Mouse (Mus musculus): ENCODE results near the gene Tcp11l2.

Tcp11l2 gene

DNA sequence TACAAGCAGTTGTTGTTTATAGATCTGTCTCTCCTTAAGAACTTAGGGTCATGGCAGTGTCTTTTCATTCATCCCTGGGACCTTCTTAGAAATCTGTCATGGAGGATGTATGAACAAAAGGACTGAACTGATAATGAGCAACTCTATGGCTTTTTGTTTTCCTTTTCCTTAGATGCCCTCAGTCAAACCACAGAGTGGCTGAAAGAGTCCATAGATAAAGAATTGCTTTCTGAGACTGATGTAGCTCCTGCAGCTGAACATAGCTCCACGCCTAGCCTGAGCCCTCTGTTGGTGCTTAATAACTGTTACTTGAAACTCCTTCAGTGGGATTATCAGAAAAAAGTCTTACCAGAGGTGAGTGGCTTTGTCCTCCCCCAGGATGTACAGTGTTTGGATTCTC, 27.9 kb downstream of the Tcp11l2 start:
- no peak for DNase-seq (ENCODE audit: low spot score)

DNA sequence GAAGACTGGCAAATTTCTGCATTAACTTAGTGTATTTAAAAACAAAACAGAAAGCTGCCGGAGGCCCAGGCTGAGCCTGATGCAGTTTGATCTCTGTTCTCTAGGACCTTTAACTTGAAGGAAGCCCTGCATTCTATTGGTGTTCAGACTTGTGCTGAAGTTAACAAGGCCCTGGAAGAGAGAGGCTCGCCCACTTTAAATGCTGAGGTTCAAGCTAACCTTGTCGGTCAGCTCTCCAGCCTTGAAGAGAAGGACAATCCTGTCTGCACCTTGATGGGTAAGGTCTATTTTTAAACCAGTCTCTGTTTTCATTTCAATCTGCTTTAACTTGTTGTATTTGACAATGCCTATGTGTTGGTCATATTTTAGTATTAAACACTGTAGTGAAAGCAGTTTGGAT, 31.9 kb downstream of the Tcp11l2 start:
- DNase-seq (ENCODE audit: low spot score): no peak

GRCm38 (mm10) chr10:84610324-84610723, 33.9 kb downstream of the Tcp11l2 start:
- DNase-seq (ENCODE audit: low spot score): no peak

GRCm38 (mm10) chr10:84610783-84611182, 34.4 kb downstream of the Tcp11l2 start:
- DNase-seq (ENCODE audit: low spot score): no peak

DNA sequence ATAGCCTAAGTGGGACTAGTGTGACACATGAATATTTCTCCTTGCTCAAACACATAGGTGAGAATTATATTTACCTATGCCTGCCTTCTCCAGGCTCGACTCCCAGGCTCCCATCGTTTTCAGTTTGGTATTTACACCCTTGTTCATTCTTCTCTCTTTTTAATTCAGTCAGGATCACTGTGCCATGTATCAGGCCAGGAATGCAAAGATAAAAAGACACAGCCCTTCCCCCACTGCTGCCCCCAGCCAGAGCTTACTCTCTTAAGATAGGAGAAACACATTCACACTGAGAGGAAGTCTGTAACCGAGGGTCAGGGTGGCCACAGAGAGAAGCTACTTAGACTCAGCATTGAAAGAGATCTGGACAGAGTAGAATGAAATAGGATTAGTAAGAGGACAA, 35.2 kb downstream of the Tcp11l2 start:
- DNase-seq (ENCODE audit: low spot score): no peak

DNA sequence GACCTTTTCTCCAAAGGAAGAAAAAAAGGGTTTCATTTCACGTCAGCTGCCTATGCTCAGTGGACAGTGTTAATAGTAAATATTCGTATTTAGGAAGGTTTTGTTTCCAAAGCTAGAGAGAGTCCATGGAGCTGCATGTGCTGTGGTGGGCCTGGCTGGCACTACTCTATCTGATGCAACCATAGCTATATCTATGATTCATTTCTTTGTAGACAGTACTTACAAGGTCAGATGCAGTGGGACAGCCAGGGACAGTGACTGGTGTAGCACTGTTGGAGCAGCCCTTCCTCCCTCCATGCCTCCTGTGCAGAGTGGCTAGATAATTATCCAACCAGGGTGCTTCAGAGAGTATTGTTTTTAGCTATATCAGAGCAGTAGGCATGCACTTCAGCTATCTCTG, 35.9 kb downstream of the Tcp11l2 start:
- DNase-seq (ENCODE audit: low spot score): no peak

DNA sequence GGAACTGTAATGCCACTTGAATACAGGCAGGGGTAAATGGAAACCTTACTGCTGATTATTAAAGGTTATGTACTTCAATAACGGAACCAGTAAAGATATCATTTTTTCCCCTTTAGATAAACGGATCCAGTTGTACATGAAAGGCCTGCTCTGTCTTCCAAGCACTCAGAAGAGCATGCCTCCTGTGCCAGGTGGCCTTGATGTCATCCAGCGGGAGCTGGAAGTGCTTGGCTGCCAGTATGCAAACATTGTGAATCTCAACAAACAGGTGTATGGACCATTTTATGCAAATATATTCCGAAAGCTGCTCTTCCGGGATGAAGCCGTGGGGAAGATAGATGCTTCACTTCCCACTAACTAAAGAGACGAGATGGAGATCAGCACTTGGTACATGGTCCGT, 36.9 kb downstream of the Tcp11l2 start:
- DNase-seq (ENCODE audit: low spot score): no peak

DNA sequence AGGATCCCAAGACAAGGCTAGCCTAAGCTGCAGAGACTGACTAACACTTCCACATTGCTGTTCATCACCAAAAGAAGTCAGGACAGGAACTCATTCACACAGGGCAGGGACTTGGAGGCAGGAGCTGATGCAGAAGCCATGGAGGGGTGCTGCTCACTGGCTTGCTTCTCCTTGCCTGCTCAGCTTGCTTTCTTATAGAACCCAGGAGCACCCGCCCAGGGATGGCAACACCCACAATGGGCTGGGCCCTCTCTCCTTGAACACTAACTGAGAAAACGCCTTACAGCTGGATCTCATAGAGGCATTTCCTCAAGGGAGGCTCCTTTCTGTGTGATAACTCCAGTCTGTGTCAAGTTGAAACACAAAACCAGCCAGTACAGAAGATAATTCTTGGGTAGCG, 38.6 kb downstream of the Tcp11l2 start:
- DNase-seq (ENCODE audit: low spot score): no peak

- DNase-seq (ENCODE audit: low spot score): peak; percentile 92
These were observed 45.7 kb downstream of the Tcp11l2 start, which contains the start of gene Polr3b for GRCm38 (mm10) chr10:84621826-84622790. Gene Polr3b, plus strand, starts transcription at chr10:84622292.

- DNase-seq (ENCODE audit: low spot score): no peak
These were observed 54.8 kb downstream of the Tcp11l2 start for GRCm38 (mm10) chr10:84631182-84631581.

DNA sequence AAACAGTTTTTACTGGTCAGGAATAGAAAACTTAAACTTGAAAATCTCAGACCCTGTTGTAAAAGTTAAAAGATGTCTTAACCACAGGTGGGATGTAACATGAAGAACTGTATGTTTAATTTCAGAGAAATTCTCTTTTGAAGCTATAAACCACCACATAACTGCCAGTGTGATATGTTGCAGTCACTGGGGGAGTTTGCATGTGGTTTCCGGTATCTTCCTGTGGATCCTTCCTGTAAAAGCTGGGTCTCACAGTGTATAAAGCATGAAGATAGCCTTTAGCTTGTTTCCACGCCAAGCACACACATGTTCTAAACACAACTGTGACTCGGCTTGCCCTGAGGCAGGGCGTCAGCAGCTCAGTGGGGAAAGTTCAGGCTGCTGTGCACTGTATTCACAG, 55.6 kb downstream of the Tcp11l2 start:
- DNase-seq (ENCODE audit: low spot score): no peak

DNA sequence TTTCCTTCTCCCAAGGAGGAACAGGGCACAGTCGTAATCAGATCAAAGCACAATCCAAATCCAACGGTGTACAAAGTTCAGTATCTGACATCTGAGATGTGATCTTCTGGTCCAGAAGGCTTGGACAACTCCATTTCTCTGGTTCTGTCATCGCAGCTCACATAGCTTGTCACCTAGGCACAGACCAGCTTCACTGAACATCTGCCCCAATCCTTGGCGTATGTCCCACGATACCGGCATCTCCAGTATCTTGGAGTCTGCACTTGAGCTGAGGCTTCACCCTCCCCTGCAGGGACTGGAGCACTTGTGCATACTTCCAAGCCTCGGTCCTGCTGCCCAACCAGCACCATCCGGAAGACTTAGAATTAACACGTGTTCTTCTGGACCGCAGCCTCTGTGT, 60.2 kb downstream of the Tcp11l2 start:
- DNase-seq (ENCODE audit: low spot score): no peak

DNA sequence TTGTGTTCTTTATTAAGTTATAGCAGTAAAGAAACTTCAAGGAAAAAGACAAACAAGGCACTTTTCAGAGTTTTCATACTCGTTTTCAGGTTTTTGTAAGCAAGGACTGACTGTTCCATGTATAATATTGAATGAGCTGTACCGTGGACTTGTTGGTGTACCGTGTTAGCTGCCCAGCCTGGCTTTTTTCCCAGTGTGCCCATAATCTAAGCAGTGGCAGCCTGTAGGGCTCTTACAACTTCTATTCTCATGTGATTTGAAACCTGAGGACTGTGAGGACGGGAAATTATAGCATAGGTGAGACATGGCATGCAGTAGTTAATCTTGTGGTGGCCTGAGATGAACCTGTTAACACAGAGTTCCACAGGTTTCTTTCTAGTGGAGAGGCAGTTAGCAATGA, 62.0 kb downstream of the Tcp11l2 start:
- no peak for DNase-seq (ENCODE audit: low spot score)

- no peak for DNase-seq (ENCODE audit: low spot score)
These were observed 63.3 kb downstream of the Tcp11l2 start for GRCm38 (mm10) chr10:84639525-84640287.

DNA sequence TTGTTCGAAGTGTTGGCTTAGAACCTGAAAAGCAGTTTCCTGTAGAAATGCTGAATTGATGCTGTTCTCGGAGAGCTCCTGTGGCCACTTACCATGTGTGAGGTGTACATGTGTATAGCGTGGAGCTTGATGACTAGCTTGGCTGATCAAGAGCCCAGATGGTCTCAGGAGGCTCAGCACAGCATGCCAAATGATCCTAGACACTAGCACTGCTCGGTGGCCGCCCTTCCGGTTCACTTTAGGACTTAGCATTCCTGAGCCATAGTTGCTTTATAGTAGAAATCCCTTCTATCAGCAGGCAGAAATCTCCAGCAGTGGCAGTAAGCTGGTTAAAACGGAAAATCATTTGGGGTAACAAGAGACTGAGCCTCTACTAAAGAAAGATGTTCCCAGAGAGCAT, 64.4 kb downstream of the Tcp11l2 start:
- no peak for DNase-seq (ENCODE audit: low spot score)

GRCm38 (mm10) chr10:84641576-84641975, 65.2 kb downstream of the Tcp11l2 start:
- no peak for DNase-seq (ENCODE audit: low spot score)

DNA sequence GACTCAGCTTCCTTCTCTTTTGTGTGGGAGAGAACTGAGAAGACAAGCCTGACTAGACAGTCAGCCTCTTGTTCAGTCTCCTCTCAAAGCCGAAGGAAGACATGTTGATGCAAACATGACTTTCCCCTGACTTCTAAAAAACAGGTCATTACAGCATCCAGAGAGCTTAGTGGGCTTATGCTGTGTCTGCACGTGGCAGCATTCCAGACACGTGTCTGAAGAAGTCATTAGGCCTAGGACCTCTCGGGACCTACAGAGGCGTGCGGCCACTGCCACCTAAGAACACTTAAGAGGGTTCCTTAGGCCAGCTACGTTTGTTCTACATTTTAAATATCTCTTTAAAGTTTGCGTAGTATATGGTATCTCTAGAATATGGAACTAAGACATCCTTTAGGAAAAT, 69.5 kb downstream of the Tcp11l2 start:
- no peak for DNase-seq (ENCODE audit: low spot score)

DNA sequence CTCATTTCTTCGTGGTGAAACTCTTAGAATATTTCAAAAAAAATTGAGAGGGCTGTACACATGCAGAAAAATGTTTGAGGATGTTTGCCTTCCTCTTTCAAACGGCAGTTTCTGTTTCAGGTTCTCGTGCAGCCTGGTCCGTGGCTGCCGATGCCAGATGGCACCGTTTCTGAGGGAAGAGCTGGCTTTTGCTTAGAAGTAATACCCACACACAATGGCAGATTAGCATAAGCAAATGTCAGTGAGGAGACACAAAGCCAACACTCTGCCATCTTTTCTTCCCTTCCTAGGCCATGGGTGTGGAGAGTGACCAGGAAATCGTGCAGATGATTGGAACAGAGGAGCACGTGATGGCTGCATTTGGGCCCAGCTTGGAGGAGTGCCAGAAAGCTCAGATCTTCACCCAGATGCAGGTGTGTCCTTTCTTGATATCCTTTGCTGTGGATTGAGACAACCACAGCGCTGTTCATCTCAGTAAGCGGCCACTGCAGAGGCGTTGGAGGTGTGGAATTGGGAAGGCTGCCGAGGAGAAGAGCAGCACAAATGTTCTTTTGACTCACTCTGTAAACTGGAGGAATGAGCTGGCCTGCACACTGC, 70.2 kb downstream of the Tcp11l2 start:
- DNase-seq (ENCODE audit: low spot score): no peak

DNA sequence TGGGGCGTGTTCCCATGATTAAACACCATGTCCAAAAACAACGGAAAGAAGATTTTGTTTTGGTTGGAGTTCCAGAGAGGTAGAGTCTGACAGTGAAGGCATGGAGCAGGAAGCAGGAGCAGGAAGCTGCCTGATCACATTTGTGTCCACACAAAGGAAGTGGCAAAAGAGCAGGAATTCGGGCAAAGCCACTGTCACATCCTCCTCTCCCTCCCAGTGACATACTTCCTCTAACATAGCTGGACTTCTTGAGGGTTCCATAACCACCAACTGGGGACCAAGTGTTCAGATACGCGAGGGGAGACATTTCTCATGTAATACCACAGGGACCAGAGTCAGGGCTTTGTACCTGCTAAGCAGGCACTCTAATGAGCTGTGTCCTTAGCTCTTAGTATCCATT, 70.8 kb downstream of the Tcp11l2 start:
- DNase-seq (ENCODE audit: low spot score): no peak

DNA sequence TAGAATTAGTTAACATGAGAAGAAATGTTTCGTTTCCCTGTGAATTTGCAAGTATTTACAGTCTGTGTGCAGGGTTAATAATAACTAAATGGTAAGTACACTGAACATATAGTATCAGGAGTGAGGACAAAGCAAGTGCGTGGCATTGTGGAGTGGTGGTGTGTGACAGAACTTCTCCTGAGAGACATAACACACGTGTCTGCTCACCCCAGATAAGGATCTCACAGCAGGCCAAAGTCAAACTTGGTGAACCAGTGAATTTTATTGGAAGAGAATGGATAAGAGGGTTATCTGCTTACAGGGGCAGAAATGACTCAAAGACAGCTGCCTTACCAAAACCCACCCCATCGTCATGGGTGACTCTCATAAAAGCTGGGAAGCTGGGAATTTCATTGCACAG, 72.5 kb downstream of the Tcp11l2 start:
- no peak for DNase-seq (ENCODE audit: low spot score)

DNA sequence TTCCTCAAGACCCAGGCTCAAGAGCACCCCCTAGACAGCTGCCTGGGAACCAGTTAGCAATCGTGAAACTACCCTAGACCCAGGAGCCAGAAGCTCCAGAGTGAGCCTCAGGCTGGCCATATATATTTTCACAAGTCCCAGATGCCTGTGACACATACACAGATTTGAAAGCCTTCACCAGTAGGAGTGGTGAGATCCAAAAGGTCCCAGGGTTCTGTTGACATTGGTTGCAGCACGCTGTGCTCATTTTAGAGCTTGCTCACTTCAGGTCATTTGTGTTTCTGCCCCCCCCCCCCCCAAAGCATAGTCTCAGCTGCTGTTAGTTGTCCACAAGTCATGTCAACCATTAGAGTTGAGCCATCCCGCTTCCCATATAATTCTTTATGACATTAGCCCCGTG, 77.6 kb downstream of the Tcp11l2 start:
- no peak for DNase-seq (ENCODE audit: low spot score)

DNA sequence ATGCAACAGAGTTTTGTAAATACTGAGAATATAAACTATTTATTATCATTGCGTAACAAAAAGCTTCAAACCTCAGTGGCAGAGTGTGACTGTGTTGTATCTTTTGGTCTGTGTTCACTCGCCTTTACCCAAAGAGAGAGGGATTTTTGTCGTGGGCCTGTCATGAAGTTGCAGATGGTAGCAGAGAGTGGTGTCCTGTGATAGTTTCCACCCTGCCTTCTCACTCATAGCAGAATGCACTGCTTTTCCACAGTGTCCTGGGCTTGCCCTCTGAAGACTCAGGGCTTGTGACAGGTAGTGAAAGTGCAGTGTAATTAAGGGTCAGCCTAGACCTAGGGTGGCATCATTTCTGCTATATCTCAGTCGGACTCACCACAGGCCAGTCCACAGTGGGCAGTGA, 78.3 kb downstream of the Tcp11l2 start:
- DNase-seq (ENCODE audit: low spot score): no peak

- peak; percentile 26 for DNase-seq (ENCODE audit: low spot score)
These were observed 80.2 kb downstream of the Tcp11l2 start for GRCm38 (mm10) chr10:84656618-84657017.
